Mouse (Mus musculus): ENCODE measurements at regions not wholly inside any gene's neighbourhood (a gene's known extent, or its start where the extent isn't known, plus 50 kb on each side); places are given as distances from the start of the nearest gene placed in this dataset.
A peak's percentile ranks its signal among the peaks of the same experiment; 100 is the strongest.

GRCm38 (mm10) chr2:84173450-84173849 is 183.1 kb downstream of the Gm13691 start:
- DNase-seq (ENCODE audit: low read depth, low spot score): no peak

GRCm38 (mm10) chr2:84183624-84184287 is 193.4 kb downstream of the Gm13691 start:
- DNase-seq (ENCODE audit: low read depth, low spot score): no peak

- no peak for DNase-seq (ENCODE audit: low read depth, low spot score)
Observed at GRCm38 (mm10) chr2:84184288-84185015, 194.1 kb downstream of the Gm13691 start.

GRCm38 (mm10) chr2:84185016-84185330 is 194.6 kb downstream of the Gm13691 start:
- DNase-seq (ENCODE audit: low read depth, low spot score): no peak

- DNase-seq (ENCODE audit: low read depth, low spot score): no peak
Observed at GRCm38 (mm10) chr2:84186126-84186701, 195.9 kb downstream of the Gm13691 start.

- DNase-seq (ENCODE audit: low read depth, low spot score): no peak
Observed at GRCm38 (mm10) chr2:84187456-84187855, 197.1 kb downstream of the Gm13691 start.

- DNase-seq (ENCODE audit: low read depth, low spot score): no peak
Observed at GRCm38 (mm10) chr2:84189302-84189701, 198.9 kb downstream of the Gm13691 start.

GRCm38 (mm10) chr2:84217116-84217515 is 208.1 kb downstream of the Calcrl start:
- no peak for DNase-seq (ENCODE audit: low read depth, low spot score)

GRCm38 (mm10) chr2:84222049-84222448 is 203.2 kb downstream of the Calcrl start:
- peak; percentile 21 for DNase-seq (ENCODE audit: low read depth, low spot score)

- DNase-seq (ENCODE audit: low read depth, low spot score): no peak
Observed at GRCm38 (mm10) chr2:84229777-84230176, 195.4 kb downstream of the Calcrl start.

- no peak for DNase-seq (ENCODE audit: low read depth, low spot score)
Observed at GRCm38 (mm10) chr2:84235641-84236040, 189.6 kb downstream of the Calcrl start.

- no peak for DNase-seq (ENCODE audit: low read depth, low spot score)
Observed at GRCm38 (mm10) chr2:84241244-84241643, 184.0 kb downstream of the Calcrl start.

GRCm38 (mm10) chr2:84241986-84242385 is 183.2 kb downstream of the Calcrl start:
- no peak for DNase-seq (ENCODE audit: low read depth, low spot score)

- DNase-seq (ENCODE audit: low read depth, low spot score): no peak
Observed at GRCm38 (mm10) chr2:84245900-84246299, 179.3 kb downstream of the Calcrl start.

- no peak for DNase-seq (ENCODE audit: low read depth, low spot score)
Observed at GRCm38 (mm10) chr2:84246562-84246961, 178.6 kb downstream of the Calcrl start.

GRCm38 (mm10) chr2:84248169-84248568 is 177.0 kb downstream of the Calcrl start:
- no peak for DNase-seq (ENCODE audit: low read depth, low spot score)

GRCm38 (mm10) chr2:84249871-84250270 is 175.3 kb downstream of the Calcrl start:
- DNase-seq (ENCODE audit: low read depth, low spot score): no peak

- DNase-seq (ENCODE audit: low read depth, low spot score): no peak
Observed at GRCm38 (mm10) chr2:84252076-84252475, 173.1 kb downstream of the Calcrl start.

GRCm38 (mm10) chr2:84258339-84259006 is 166.7 kb downstream of the Calcrl start:
- no peak for DNase-seq (ENCODE audit: low read depth, low spot score)

- DNase-seq (ENCODE audit: low read depth, low spot score): no peak
Observed at GRCm38 (mm10) chr2:84259222-84259621, 166.0 kb downstream of the Calcrl start.

GRCm38 (mm10) chr2:84260701-84261100 is 164.5 kb downstream of the Calcrl start:
- no peak for DNase-seq (ENCODE audit: low read depth, low spot score)

GRCm38 (mm10) chr2:84261481-84261880 is 163.7 kb downstream of the Calcrl start:
- no peak for DNase-seq (ENCODE audit: low read depth, low spot score)
